Mouse (Mus musculus) ES-E14 (cell line): ENCODE data around the gene Btbd35f27. TPM values are rescaled to one million over a fixed set of nuclear protein-coding genes. Genes with fewer than 3 reads are reported as not detected.
"Not testable (repeated sequence)": the region's sequence is repeated elsewhere in the genome, so short reads cannot be mapped to it uniquely, and the experiment has no call there.

Experiments used
- DNase-seq: peaks from one replicate; pipeline ENCODE4 v3.0.0-alpha.2; 2013; ENCODE audit warnings: low read depth, low spot score
- H3K27ac ChIP-seq: 2 replicates; pipeline ENCODE4 v1.5.1; 2012; ENCODE audit warnings: low read depth, mild to moderate bottlenecking, low read length, moderate library complexity, mixed read lengths; ENCODE audit not compliant: poor library complexity, insufficient read depth, severe bottlenecking
- H3K36me3 ChIP-seq: 2 replicates; pipeline ENCODE4 v1.6.1; 2012; ENCODE audit warnings: mild to moderate bottlenecking, low read length, moderate library complexity, mixed read lengths; ENCODE audit not compliant: control insufficient read depth, poor library complexity, insufficient read depth, severe bottlenecking
- H3K4me1 ChIP-seq, 2 experiments: fragments of 150-350 bp in 1 of 2; sonication (generic) in 1 of 2; 2 replicates each; pipeline ENCODE4 v1.6.1; 2012; ENCODE audit warnings: low read length in 2 of 2, mild to moderate bottlenecking in 1 of 2, mixed read lengths in 1 of 2; ENCODE audit not compliant: control insufficient read depth in 2 of 2, insufficient read depth in 2 of 2, poor library complexity in 1 of 2
- H3K4me3 ChIP-seq, 2 experiments: fragments of 150-350 bp in 1 of 2; sonication (generic) in 1 of 2; 2 replicates each; pipeline ENCODE4 v1.5.1; 2012; ENCODE audit warnings: low read length in 2 of 2, low read depth in 1 of 2, mild to moderate bottlenecking in 1 of 2, mixed read lengths in 1 of 2; ENCODE audit not compliant: insufficient read depth in 1 of 2, poor library complexity in 1 of 2, severe bottlenecking in 1 of 2
- H3K9ac ChIP-seq: 2 replicates; pipeline ENCODE4 v1.6.1; 2012; ENCODE audit warnings: low read depth, mild to moderate bottlenecking, low read length, mixed read lengths; ENCODE audit not compliant: poor library complexity, insufficient read depth, severe bottlenecking
- H3K9me3 ChIP-seq: fragments of 150-350 bp; sonication (generic); 2 replicates; pipeline ENCODE4 v1.6.1; 2012; ENCODE audit warnings: low read depth, mild to moderate bottlenecking, low read length; ENCODE audit not compliant: control insufficient read depth, insufficient read depth
- in situ Hi-C, 2 experiments: fragments of 600-800 bp; cut with MboI; formaldehyde crosslinking; loops; one replicate each; pipeline ENCODE4 v1.15.1; 2025; ENCODE audit warnings: low sequenced_read_pairs in 2 of 2, inconsistent platforms in 1 of 2; ENCODE audit not compliant: unreplicated experiment in 2 of 2
- total RNA-seq: library from RNA; depleted of rRNA; stranded (reverse); fragments of 300-350 nt; gene quantifications from 2 replicates; pipeline ENCODE4 v1.2.3, GENCODE M21; 2012; rRNA removed

The Btbd35f27 gene
- not detected in 2 replicates for total RNA-seq

- DNase-seq, H3K9me3 ChIP-seq, in situ Hi-C loops, H3K27ac ChIP-seq, H3K4me3 ChIP-seq, H3K4me1 ChIP-seq, H3K36me3 ChIP-seq, H3K9ac ChIP-seq: not testable (repeated sequence)
Observed at GRCm38 (mm10) chrX:4951835-4952234, at the start of gene Btbd35f27. Gene Btbd35f27 (plus strand): TSS chrX:4952135.

Other genes starting within 250 kb of the Btbd35f27 start
- gene Btbd35f4, start 151.6 kb upstream of the Btbd35f27 start, total RNA-seq: not detected in 2 replicates